Mouse (Mus musculus): ENCODE data around the gene Akap1.

Gene Akap1

DNA sequence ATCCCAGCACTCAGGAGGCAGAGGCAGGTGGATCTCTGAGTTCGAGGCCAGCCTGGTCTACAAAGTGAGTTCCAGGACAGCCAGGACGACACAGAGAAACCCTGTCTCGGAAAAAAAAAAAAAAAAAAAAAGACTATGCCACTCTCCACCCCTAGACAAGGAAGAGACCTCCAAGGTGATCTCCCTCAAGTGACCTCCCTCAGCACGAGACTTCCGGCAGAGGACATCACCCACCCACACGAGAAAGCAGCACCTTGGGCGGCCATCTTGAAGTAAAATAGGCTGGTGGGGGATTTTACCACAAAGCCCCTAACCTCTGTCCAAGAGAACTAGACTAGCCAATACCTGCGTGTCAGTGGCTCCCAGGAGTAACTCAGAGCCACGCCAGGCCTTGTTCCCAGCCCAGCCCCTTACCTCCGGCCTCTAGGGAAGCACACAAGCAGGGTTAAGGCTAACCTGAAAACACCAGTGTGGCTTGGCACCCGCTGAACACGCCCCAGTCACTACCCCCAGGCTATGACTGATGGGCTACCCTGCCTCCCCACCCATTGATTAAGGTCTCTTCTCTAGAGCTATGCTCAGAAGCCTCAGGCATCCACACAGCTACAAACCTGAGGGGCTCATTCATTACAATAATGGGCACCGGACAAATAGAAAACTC, 21.9 kb downstream of the Akap1 start:
- DNase-seq (ENCODE audit: low spot score), result no peak

GRCm38 (mm10) chr11:88841406-88841805, 23.0 kb downstream of the Akap1 start:
- no peak for DNase-seq (ENCODE audit: low spot score)

DNA sequence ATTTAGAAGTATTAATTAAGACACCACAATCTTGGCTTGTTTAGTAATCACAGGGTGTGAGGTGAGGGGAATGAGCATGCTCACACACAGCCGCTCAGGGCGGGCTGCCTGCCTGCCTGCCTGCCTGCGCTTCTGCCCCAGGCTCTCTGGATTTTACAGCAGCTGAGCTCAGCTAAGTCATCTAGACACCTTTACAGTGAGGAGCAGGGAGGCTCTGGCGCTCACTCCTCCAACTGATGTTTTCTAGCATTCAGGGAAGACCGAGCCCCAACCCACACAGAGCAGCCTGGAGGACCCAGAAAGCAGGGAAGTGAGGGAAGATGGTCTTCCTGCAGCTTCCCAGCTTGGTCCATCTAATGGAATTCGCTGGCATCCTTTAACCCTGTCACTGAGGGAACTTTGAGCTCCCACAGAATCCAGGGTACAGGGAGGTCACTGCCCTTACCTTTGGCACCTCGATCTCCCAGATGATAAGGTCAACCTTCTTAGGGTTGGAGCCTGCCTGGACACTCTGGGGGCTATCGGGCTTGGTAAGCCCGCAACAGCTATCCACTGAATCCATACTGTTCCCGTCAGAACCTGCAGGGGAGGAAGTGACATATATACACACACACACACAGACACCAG, 23.5 kb downstream of the Akap1 start:
- DNase-seq (ENCODE audit: low spot score), result no peak

DNA sequence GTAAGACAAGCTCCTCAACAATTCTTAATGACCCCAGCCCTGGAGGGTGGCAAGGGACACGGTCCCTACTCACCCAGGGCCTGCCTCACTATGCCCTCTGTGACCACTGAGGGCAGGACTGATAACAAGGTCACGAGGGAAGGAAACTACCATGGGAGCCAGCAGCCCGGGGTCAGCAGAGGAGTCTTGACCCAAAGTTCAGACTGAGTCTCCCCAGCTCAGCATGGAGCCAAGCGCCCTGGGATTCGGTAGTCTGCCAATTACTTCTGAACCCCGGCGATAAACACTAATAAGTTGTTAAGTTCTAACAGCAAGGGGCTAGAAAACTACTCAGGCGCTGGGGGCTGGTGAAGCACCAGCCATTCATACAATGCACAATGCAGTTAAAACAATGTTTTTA, 24.1 kb downstream of the Akap1 start:
- no peak for DNase-seq (ENCODE audit: low spot score)

DNA sequence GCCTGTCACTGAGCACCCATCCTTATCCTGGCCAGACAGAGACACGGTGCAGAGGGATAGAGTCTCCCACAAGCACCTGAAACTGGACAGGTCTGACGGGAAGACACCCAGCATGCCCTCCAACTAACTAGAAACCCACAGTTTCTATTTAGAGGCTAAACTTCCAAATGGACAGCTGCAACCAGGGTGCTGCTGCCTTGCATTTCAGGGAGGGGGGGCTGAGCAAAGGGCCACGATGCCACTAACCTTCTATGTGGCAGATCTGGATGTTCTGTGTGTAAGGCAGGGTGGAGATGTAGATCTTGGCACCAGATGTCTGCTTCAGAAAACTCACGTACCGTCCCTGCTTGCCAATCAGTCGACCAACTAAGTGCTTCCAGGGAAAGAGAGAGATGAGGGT, 25.0 kb downstream of the Akap1 start:
- no peak for DNase-seq (ENCODE audit: low spot score)

DNA sequence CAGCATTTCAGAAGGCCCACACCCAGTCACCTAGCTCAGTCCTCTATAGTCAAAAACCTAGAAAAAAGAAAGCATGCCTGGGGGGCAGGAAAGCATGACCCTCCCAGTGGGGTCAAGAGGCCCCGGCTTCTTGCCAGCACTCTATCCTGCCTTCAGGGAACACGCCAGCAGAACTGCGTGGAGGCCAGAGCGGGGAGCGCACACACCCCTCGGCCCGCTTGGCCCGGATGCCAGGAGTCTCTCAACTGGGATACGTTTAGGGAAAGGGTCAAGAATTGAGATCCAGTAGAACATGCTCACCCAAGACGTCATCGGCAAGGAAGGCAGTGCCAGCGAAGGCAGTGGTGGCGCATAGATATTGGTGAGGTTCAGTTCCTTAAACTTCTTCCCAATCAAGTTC, 25.8 kb downstream of the Akap1 start:
- DNase-seq (ENCODE audit: low spot score), result no peak

- no peak for DNase-seq (ENCODE audit: low spot score)
These were observed 29.8 kb downstream of the Akap1 start for GRCm38 (mm10) chr11:88834606-88835005.

- DNase-seq (ENCODE audit: low spot score), result no peak
These were observed 30.3 kb downstream of the Akap1 start for GRCm38 (mm10) chr11:88834134-88834533.

GRCm38 (mm10) chr11:88833099-88833498, 31.3 kb downstream of the Akap1 start:
- peak; percentile 50 for DNase-seq (ENCODE audit: low spot score)

GRCm38 (mm10) chr11:88830257-88830804, 34.1 kb downstream of the Akap1 start:
- no peak for DNase-seq (ENCODE audit: low spot score)

DNA sequence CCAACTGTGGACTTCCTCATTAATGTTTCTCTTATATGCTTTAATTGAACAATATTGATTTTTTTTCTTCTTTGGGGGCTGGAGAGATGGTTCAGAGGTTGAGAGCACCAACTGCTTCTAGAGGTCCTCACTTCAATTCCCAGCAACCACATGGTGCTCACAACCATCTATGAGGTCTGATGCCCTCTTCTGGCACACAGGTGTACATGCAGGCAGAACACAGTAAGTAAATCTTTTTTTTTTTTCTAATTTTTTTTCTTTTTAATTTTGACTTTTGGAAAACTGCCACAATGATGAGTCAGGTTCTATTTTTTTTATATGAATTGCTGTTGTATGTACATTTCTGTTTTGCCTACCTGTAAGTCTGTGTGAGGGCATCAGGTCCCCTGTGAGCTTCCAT, 35.9 kb downstream of the Akap1 start:
- no peak for DNase-seq (ENCODE audit: low spot score)

GRCm38 (mm10) chr11:88825909-88826308, 38.5 kb downstream of the Akap1 start:
- no peak for DNase-seq (ENCODE audit: low spot score)

DNA sequence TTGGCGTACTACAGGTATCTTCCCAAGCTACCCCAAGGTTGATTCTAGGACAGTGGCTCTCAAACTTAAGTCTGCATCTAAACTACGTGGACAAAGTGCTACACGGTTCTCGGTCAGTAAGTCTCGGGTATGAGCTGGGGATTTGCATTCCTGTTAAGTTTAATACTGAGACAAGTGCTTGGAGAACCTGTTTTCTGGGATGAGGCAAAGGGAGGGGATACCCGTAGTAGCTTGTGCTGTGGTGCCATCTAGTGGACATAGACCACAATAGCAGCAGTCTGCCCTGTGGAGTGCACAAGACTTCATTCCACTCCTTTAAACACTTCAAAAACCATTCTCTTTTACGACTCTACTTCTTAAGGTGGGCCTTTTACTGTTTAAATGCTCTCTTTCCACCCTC, 41.4 kb downstream of the Akap1 start:
- DNase-seq (ENCODE audit: low spot score), result peak; percentile 65

DNA sequence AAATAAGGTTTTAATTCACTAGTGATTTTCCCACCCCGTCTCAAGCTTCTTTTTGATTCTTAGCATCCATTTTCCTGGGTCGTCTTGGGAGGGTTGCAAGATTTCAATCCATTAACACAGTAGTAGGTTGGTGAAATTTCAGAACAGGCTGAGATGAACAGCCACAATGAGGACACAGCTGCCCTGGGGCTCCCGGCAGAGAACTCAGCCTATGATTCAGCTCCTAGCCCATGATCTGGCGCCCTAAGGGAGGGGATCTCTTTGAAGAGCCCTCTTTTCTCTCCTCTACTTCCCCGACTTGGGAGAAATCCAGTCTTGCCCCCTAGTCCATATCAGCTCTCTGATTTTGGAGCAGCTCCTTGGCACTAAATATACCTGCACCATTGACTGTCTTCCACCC, 41.9 kb downstream of the Akap1 start:
- DNase-seq (ENCODE audit: low spot score), result no peak

- no peak for DNase-seq (ENCODE audit: low spot score)
These were observed 43.4 kb downstream of the Akap1 start for GRCm38 (mm10) chr11:88820742-88821576.

DNA sequence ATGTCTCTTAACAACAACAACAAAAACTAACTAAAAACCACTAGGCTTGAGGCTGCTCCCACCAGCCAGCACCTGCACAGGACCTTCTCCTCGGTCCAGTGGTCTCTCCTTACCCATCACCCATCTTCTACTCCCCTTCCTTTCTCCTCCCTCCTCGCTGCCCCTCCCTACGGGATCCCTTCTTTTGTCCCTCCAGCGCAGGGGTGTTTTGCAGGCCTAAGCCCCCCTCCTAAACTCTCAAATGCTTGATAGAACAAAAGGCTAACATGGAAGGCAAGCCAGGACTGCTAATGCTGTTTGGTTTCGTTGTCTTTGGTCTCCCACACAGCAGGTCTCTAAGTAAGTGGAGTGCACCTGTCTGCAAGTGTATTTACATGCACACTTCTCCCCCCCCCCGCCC, 44.1 kb downstream of the Akap1 start:
- no peak for DNase-seq (ENCODE audit: low spot score)

DNA sequence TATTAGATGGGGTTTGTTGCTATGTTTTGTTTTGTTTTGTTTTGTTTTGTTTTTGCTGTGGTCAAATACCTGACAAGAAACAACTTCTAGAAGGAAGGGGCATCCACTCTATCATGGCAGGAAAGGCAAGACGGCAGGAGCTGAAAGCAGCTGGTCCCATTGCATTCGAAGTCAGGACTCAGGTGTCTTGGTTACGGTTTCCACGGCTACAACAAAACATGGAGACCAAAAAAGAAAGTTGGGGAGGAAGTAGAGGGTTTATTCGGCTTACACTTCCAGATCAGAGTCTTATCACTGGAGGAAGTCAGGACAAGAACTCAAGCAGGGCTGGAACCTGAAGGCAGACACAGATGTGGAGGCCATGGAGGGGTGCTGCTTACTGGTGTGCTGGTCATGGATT, 47.3 kb downstream of the Akap1 start:
- DNase-seq (ENCODE audit: low spot score), result no peak

GRCm38 (mm10) chr11:88803231-88804010, 61.0 kb downstream of the Akap1 start:
- no peak for DNase-seq (ENCODE audit: low spot score)

DNA sequence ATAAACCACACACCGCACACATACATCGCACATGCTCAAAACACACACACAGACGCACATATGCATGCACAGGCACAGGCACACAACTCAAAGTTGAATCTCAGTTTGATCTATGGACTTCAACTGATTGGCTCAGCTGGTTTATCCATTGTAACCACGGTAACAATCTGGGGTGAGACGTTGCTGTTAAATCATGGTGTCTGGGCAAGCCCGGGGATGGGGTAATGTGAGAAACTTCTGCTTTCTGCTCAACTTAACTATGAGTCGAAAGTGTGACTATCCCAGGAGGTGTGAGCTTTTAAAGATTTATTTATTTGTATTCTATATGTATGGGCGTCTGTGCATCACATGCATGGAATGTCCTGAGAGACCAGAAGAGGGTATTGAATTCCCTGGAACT, 68.2 kb downstream of the Akap1 start:
- DNase-seq (ENCODE audit: low spot score), result no peak

DNA sequence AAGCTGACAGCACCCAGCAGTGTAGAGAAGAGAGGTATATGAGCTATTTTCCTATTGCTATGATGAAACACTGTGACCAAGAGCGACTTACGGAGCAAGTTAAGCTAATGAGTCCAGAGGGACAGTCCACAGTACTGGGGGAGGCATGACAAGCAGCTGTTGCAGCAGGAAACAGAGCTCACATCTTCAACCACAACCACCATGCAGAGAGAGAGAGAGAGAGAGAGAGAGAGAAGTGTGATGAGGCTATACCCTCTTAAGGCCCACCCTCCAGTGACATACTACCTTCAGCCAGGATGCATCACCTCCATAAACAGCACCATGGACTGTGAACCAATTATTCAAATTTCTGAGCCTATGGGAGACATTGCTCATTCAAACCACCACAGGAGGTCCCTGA, 74.5 kb downstream of the Akap1 start:
- DNase-seq (ENCODE audit: low spot score), result no peak

GRCm38 (mm10) chr11:88786816-88787215, 77.6 kb downstream of the Akap1 start:
- DNase-seq (ENCODE audit: low spot score), result no peak

DNA sequence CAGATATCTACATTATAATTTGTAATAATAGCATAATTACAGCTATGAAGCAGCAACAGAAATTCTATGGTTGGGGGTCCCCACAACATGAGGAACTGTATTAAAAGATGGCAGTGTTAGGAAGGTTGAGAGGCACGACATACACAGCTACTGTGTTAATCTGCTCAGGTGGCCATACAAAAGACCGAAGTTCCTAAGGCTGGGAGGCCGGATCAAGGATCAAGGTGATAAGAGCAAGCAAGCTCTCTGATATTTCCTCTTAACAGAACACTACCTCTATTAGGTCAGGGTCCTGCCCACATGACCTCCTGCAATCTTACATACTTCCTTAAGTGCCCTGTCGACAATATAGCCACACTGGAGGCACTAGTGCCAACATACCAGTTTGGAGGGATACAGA, 80.9 kb downstream of the Akap1 start:
- no peak for DNase-seq (ENCODE audit: low spot score)

All from urinary bladder, postnatal 14 days (tissue).